Mouse (Mus musculus) forebrain, embryonic 11.5 days (tissue): ENCODE measurements around the gene Per1. TPM values are rescaled to one million over a fixed set of nuclear protein-coding genes. Genes with fewer than 3 reads are reported as not detected.

Source experiments
- ATAC-seq: fragments of 200-750 bp; cut with Nextera tagmentation; replicated peaks from 2 replicates; pipeline ENCODE4 v1.8.0; 2017; ENCODE audit warnings: moderate TSS enrichment; ENCODE audit not compliant: low FRiP score
- DNase-seq: peaks from one replicate; pipeline ENCODE4 v3.0.0-alpha.2; 2017; ENCODE audit warnings: low spot score
- H3K27ac ChIP-seq: fragments of 300-500 bp; sonication (generic); 2 replicates; pipeline ENCODE4 v1.5.1; 2014; ENCODE audit warnings: low read depth, low read length
- H3K27me3 ChIP-seq: fragments of 300-500 bp; sonication (generic); 2 replicates; pipeline ENCODE4 v1.6.1; 2014; ENCODE audit warnings: mild to moderate bottlenecking, low read length, mixed read lengths; ENCODE audit not compliant: control insufficient read depth, insufficient read depth
- H3K36me3 ChIP-seq: fragments of 300-500 bp; sonication (generic); 2 replicates; pipeline ENCODE4 v1.6.1; 2014; ENCODE audit warnings: mild to moderate bottlenecking, low read length, moderate library complexity, mixed read lengths; ENCODE audit not compliant: control insufficient read depth, insufficient read depth
- H3K4me1 ChIP-seq: fragments of 300-500 bp; sonication (generic); replicated peaks from 2 replicates; pipeline ENCODE4 v1.6.1; 2014; ENCODE audit warnings: low read length, mixed read lengths; ENCODE audit not compliant: control insufficient read depth, insufficient read depth
- H3K4me2 ChIP-seq: fragments of 300-500 bp; sonication (generic); 2 replicates; pipeline ENCODE4 v1.6.1; 2014; ENCODE audit warnings: low read depth, mild to moderate bottlenecking, low read length, moderate library complexity, mixed read lengths; ENCODE audit not compliant: severe bottlenecking
- H3K4me3 ChIP-seq: fragments of 300-500 bp; sonication (generic); 2 replicates; pipeline ENCODE4 v1.5.1; 2014; ENCODE audit warnings: low read depth, low read length
- H3K9ac ChIP-seq: fragments of 300-500 bp; sonication (generic); 2 replicates; pipeline ENCODE4 v1.6.1; 2014; ENCODE audit warnings: low read length
- H3K9me3 ChIP-seq: fragments of 300-500 bp; sonication (generic); 2 replicates; pipeline ENCODE4 v1.6.1; 2016; ENCODE audit warnings: low read length, mixed read lengths; ENCODE audit not compliant: control insufficient read depth
- WGBS: fragments of 180-500 bp; shearing (Covaris S2); extraction: QIAGEN DNeasy Blood & Tissue Kit; methylation state at CpG from one replicate; pipeline ENCODE4 v1.1.7; 2014; 5-methylcytosine and 5-hydroxymethylcytosine counted together
- polyA plus RNA-seq: library from polyadenylated mRNA; unstranded; fragments of >200 nt; fragmentation: Nextera tagmentation; extraction: Ambion mirVana; gene quantifications from 2 replicates; pipeline ENCODE4 v1.2.1, GENCODE M21; 2014

Per1 gene
- polyA plus RNA-seq, 1 experiment from 2014 or later, result 8.2 TPM

DNA sequence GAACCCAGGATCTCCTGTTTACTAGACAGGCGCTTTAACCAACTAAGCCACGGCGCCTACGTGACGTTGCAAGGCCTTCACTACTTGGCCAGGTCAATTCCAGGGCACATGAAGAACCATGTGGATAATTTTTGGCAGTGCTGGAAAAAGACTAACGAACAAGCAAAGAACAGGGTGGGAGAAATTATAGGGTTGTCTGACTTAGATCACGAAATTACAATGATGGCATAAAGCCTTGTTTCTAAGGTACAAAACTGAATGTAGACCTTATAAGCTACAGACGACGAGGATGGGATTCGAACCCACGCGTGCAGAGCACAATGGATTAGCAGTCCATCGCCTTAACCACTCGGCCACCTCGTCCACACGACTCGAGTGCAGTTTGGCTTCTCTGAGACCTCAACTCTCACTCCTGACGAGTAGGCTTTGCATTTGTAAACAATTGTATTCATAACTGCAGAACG is 32.2 kb upstream of the Per1 start:
- Histone ChIP-seq H3K27me3 (no peaks in the 10 kb centered on the region), H3K9ac (peak overlapping the region; percentile 39; the same call in 1 of the 2 replicates), H3K4me1 (peaks cover 21% of the 10 kb centered on the region), H3K9me3 (no peaks in the 10 kb centered on the region), H3K27ac (no peak overlapping the region), H3K36me3 (no peaks in the 10 kb centered on the region), H3K4me3 (peak overlapping the region; percentile 60), H3K4me2 (peak overlapping the region; percentile 77)
- DNase-seq (peak; percentile 96), ATAC-seq (peak; percentile 57)
- under 1% methylated on average over 19 of the region's 19 CpGs for WGBS

DNA sequence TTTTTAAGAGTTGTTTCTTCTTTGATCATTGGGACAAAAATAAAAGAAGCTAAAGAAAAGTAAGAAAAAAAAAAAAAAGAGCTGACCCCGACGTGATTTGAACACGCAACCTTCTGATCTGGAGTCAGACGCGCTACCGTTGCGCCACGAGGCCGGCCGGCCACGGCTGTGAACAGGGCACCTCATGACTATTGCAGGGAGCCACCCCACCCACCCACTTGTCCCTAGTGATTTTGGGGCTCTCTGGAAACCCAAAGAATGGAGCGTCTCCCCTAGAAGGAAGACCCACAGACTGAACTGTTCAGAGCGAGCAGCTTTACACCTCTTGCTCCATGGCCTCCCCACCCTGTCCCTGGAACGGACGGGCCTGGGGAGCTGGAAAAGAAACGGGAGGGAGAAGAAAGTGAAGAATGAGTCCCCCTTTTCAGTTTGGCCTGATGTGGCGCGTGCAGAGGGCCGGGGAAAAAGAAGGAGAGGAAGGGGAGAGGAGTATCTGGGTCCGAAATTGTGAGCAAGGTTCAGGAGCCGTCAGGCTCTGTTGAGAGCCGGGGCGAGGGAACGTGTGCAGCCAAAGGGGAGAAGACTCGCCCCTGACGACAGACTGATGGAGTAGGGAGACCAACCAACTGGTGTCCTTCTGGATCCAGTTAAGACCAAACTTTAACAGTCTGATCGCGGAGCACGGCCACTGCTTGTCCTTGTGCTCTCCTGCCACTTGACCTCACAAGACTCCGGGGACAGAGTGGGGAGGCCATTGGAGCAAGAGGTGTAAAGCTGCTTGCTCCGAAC is 31.4 kb upstream of the Per1 start:
- peaks cover 21% of the 10 kb centered on the region for H3K4me1 ChIP-seq
- peak; percentile 21; the same call in 1 of the 2 replicates for ATAC-seq
- no peaks in the 10 kb centered on the region for H3K36me3 ChIP-seq
- peak; percentile 97 for DNase-seq
- no peaks in the 10 kb centered on the region for H3K9me3 ChIP-seq
- peak overlapping the region; percentile 70 for H3K9ac ChIP-seq
- H3K4me2 ChIP-seq, result peak overlapping the region; percentile 77
- peak overlapping the region; percentile 72 for H3K27ac ChIP-seq
- H3K27me3 ChIP-seq, result no peaks in the 10 kb centered on the region
- peak overlapping the region; percentile 60 for H3K4me3 ChIP-seq
- WGBS, result under 1% methylated on average over 31 of the region's 31 CpGs

DNA sequence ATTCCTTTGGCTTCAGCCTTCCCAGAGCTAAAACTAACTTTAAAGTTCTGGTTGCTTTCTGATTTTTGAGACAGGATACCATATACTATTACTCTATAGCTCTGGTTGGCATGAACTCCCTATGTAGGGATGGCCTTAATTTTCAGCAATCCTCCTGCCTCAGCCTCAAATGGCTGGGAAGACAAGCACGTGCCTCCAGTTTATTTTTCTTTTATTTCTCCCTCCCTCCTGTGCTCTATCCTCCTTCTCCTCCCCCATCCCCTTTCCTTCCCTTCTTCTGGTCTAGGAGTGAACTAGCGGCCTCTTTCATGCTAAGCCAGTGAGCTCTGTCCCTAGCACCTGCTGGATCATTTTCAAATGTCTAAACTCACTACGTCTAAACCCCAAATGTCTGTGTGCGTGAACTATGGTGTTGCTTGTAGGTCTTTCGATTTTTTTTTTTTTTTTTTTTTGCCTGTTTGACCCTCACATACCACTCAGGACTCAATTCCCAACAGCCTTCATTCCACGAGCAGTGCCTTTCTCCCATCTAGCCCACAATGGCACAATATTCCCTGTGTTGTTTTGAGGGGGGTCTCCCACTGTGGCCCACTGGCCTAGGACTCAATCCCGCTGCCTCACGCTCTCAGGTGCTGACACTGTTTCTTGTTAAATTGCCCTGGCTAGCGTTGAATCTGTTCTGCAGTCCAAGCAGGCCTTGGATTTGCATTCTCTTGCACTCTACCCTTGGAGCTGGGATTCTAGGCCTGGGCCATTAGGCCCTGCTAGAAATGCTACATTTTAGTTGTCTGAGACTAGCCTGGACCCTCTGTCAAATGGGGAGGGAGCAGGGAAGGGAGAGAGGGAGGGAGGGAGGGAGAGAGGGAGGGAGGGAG is 30.5 kb upstream of the Per1 start:
- Histone ChIP-seq H3K36me3 (no peaks in the 10 kb centered on the region), H3K27me3 (no peaks in the 10 kb centered on the region), H3K4me3 (peak overlapping the region; percentile 60), H3K9me3 (no peaks in the 10 kb centered on the region), H3K4me1 (peaks cover 21% of the 10 kb centered on the region), H3K4me2 (peak overlapping the region; percentile 75), H3K27ac (peak overlapping the region; percentile 72), H3K9ac (peak overlapping the region; percentile 70)
- no peak for DNase-seq
- WGBS, result 42% methylated on average over 9 of the region's 9 CpGs
- no peak for ATAC-seq

DNA sequence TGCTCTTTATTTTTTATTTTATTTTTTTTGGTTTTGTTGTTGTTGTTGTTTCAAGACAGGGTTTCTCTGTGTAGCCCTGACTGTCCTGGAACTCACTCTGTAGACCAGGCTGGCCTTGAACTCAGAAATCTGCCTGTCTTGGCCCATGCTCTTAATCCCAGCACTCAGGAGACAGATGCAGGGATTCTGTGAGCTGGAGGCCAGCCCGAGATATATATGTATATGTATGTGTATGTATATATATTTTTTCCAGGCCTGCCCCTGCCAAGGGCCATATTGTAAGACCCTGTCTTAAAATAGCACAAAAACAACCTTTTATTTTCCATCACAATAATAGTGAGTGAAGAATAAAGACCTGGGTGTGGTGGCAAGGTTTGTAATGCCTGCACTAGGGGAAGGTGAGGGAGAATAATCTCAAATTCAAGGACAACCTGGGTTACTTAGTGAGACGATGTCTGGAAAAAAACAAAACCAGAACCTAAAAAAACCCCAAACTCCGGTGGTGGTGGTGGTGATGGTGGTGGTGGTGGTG is 29.6 kb upstream of the Per1 start:
- no peaks in the 10 kb centered on the region for H3K9me3 ChIP-seq
- no peak overlapping the region for H3K27ac ChIP-seq
- no peaks in the 10 kb centered on the region for H3K36me3 ChIP-seq
- H3K9ac ChIP-seq, result no peak overlapping the region
- no peaks in the 10 kb centered on the region for H3K27me3 ChIP-seq
- no peak for ATAC-seq
- WGBS, result 47% methylated on average over 3 of the region's 3 CpGs
- DNase-seq, result no peak
- peaks cover 19% of the 10 kb centered on the region for H3K4me1 ChIP-seq
- no peak overlapping the region for H3K4me3 ChIP-seq
- H3K4me2 ChIP-seq, result peak overlapping the region; percentile 74; the same call in 1 of the 2 replicates

DNA sequence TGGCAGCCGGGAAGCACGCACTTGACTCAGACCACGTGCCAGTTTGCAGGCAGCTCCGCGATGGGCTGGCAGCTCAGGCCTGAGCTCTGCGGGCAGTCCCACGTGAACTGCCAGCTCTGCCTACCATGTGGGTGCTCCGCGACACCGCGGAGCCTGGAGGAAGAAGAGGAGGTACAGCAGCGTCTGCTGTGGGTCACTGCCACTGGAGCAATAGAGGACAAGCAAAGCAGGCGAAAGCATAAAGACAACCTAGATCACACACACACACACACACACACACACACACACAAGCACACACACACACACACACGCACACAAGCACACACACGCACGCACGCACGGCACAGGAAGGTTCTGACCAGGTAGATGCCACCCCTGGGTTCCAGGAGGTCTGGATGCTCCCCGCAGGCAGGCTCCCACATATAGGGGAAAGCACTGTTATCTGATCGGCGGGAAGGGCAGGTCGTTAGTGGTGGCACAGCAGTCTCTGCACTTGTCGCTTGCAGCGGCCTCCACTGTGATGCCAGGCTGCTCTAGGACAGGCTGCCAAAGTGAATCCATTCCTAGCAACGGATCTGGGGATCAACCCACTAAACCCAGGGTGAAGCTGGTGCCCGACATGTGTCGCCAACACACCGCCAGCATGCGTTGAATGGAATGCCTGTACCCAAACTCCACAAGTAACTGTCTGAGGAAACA is 28.7 kb upstream of the Per1 start:
- H3K4me3 ChIP-seq, result peak overlapping the region; percentile 40
- H3K4me2 ChIP-seq, result peak overlapping the region; percentile 74
- H3K27ac ChIP-seq, result no peak overlapping the region
- H3K4me1 ChIP-seq, result peaks cover 11% of the 10 kb centered on the region
- under 1% methylated on average over 29 of the region's 29 CpGs for WGBS
- DNase-seq (peak; percentile 71), ATAC-seq (no peak)
- H3K27me3 ChIP-seq, result no peaks in the 10 kb centered on the region
- H3K9ac ChIP-seq, result peak overlapping the region; percentile 56
- H3K36me3 ChIP-seq, result no peaks in the 10 kb centered on the region
- no peaks in the 10 kb centered on the region for H3K9me3 ChIP-seq

DNA sequence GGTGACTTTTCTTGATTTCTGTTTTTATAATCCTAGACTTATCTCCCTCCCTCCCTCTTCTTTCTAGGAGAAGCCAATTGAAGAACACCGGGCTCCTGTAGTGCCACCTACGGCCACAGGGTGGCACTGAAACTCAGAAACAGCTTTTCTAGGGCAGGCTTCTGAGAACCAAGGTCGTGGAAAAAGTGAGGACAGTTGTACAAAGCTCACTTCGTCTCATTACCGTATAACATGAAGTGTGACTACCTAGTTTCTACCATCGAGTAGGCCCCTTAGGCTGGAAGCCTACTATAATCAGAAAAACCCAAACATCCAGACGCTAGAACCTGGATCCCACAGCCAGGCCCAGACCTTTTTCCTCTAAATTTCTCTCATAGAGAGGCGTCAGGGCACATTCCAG is 28.1 kb upstream of the Per1 start:
- WGBS, result 10% methylated on average over 8 of the region's 8 CpGs
- peak overlapping the region; percentile 56; the same call in 1 of the 2 replicates for H3K9ac ChIP-seq
- H3K9me3 ChIP-seq, result no peaks in the 10 kb centered on the region
- H3K4me3 ChIP-seq, result peak overlapping the region; percentile 40
- H3K4me1 ChIP-seq, result peaks cover 8% of the 10 kb centered on the region; the same call in 1 of the 2 replicates
- H3K4me2 ChIP-seq, result peak overlapping the region; percentile 74
- ATAC-seq, result no peak
- H3K36me3 ChIP-seq, result no peaks in the 10 kb centered on the region
- H3K27me3 ChIP-seq, result no peaks in the 10 kb centered on the region
- peak; percentile 91 for DNase-seq
- H3K27ac ChIP-seq, result no peak overlapping the region

DNA sequence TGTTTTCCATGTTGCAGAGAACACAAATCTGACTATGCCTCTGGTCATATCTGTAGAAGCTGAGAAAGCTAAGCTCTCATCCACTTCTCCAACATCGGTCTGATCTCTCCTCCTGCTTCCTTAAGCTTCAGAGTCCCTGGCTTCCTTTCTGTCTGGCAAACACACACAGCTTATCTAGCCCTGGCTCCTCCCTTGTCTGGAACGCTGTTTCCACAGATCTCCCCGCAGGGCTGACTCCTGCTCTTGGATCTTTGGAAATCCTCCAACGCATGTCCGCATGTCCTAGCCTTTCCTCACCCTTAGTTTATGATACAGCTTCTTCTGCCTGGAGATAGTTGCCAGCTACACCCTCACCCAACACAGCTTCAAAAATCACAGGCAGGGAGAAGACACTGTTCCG is 27.4 kb upstream of the Per1 start:
- Histone ChIP-seq H3K27ac (no peak overlapping the region), H3K9ac (no peak overlapping the region), H3K4me1 (peaks cover 13% of the 10 kb centered on the region; the same call in 1 of the 2 replicates), H3K36me3 (no peaks in the 10 kb centered on the region), H3K27me3 (no peaks in the 10 kb centered on the region), H3K4me3 (no peak overlapping the region), H3K4me2 (no peak overlapping the region), H3K9me3 (no peaks in the 10 kb centered on the region)
- ATAC-seq (no peak), DNase-seq (no peak)
- 63% methylated on average over 6 of the region's 6 CpGs for WGBS

DNA sequence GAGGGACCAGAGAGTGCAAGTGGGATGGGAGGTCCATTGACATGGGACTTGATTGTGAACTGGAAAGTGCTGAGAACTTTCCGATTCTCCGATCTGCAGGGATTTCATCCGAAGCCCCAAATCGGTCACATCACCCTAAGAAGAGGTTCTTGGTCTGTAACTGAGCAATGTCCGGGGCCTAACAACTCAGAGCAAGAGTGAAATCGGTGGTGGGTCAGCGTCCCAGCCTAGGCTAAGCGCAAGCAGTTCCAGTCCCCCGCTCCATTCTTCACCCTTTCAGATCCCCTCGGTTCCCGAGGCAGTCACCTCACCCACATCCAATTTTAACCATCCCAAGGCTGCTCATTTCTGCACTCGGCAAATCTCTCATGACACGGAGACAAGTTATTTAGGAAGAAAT is 24.9 kb upstream of the Per1 start:
- no peak; the same call in 1 of the 2 replicates for ATAC-seq
- WGBS, result 0% methylated on average over 13 of the region's 13 CpGs
- no peaks in the 10 kb centered on the region for H3K9me3 ChIP-seq
- H3K4me3 ChIP-seq, result peak overlapping the region; percentile 60
- peak overlapping the region; percentile 73 for H3K9ac ChIP-seq
- no peaks in the 10 kb centered on the region for H3K36me3 ChIP-seq
- peak overlapping the region; percentile 86 for H3K4me2 ChIP-seq
- H3K27ac ChIP-seq, result peak overlapping the region; percentile 76
- H3K4me1 ChIP-seq, result peaks cover 9% of the 10 kb centered on the region; the same call in 1 of the 2 replicates
- peak; percentile 60 for DNase-seq
- H3K27me3 ChIP-seq, result no peaks in the 10 kb centered on the region
